Mouse (Mus musculus): Measurements from ENCODE around the gene Pard3. TPM values are rescaled to one million over a fixed set of nuclear protein-coding genes. Genes with fewer than 3 reads are reported as not detected.
A peak's percentile ranks its signal among the peaks of the same experiment; 100 is the strongest.

The Pard3 gene
- total and polyA plus RNA-seq, 2 experiments from 2014 or later = 11.9 to 29.7 TPM

DNA sequence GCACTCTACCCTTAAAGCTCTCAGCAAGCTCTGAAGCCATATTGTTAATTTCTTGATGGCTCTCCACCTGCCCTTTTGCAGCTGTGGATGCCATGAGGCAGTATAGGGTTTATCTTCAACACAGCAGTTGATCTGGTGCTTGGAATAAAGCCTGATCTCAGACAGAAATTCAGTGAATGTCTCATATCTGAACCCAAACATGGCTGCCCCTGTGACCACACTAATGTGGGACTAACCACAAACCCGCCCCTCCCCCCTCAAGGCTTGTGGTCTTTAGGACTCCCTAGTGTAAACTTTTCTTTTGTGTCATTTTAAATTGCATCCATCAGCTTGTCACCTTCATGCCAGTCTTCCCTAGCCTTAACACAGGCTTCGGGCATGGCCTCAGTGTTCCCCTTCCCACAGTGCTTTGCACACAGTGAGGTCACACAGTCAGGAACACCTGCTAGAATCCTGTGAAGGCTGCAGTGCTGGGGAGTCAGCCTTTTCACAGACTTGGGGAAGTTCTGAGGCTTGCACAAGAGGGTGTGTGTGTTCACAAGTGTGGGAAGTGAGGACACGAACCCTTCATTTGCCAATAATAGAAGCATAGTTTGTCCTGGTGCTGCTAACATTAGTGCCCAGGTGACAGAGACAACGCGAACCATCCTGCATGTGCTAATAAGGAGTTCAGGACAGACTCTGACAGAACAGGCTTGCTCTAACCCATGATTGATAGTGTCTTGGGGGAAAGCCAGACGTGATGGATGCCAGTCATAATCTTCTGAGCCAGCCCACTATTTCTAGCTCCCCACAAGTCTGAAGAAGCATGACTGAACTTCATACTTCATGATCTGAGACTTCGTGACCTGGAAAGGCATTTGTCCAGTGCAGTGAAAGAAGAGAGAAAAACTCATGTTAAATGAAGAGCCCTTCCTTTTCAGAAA, 451.4 kb downstream of the Pard3 start:
- TF ChIP-seq CTCF (IDR thresholded peaks at IDR 0.05) = no peak
- WGBS = 85% methylated on average over 7 of the region's 7 CpGs

DNA sequence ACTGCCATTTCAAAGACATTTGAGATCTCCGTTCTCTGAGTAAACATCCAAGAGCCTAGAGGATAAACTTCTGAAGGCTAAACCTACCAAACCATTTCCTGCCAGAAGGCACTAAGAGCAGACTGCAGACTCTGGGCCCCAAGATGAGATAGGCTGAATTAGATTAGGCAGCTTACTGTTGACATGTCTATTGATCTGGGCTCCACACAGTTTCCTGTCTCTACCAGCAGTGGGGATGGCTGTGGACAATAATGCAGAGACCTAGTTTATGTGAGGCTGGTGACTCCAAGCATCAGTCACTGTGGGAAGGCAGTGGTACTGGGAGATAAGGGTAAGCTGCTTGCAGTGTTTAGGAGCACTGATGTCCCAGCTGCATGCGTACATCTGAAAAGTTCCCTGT, 452.4 kb downstream of the Pard3 start:
- 78% methylated on average over 2 of the region's 2 CpGs for WGBS
- Histone ChIP-seq H3K4me2 (ENCODE audit: low read depth, low read length, poor library complexity, severe bottlenecking) (no peak overlapping the region), H3K9ac (replicated peaks; ENCODE audit: low read length, poor library complexity, severe bottlenecking) (no peak overlapping the region), H3K9me3 (ENCODE audit: low read length) (no peaks in the 10 kb centered on the region), H3K36me3 (ENCODE audit: insufficient read depth, low read length) (no peaks in the 10 kb centered on the region), H3K27ac (ENCODE audit: low read depth, low read length) (no peak overlapping the region), H3K4me3 (ENCODE audit: low read depth, low read length) (no peak overlapping the region), H3K4me1 (ENCODE audit: insufficient read depth, low read length) (no peaks in the 10 kb centered on the region), H3K27me3 (ENCODE audit: insufficient read depth, low read length) (no peaks in the 10 kb centered on the region)
- no peak for TF ChIP-seq CTCF (IDR thresholded peaks at IDR 0.05)
- DNase-seq (ENCODE audit: low spot score) (no peak), ATAC-seq (ENCODE audit: low FRiP score) (no peak)

More for the DNA sequence above, 451.4 kb downstream of the Pard3 start:
- Histone ChIP-seq H3K27ac (ENCODE audit: low read depth, low read length) (no peak overlapping the region), H3K4me2 (ENCODE audit: low read depth, low read length, poor library complexity, severe bottlenecking) (no peak overlapping the region), H3K36me3 (ENCODE audit: insufficient read depth, low read length) (no peaks in the 10 kb centered on the region), H3K9me3 (ENCODE audit: low read length) (no peaks in the 10 kb centered on the region), H3K4me1 (ENCODE audit: insufficient read depth, low read length) (no peaks in the 10 kb centered on the region), H3K9ac (replicated peaks; ENCODE audit: low read length, poor library complexity, severe bottlenecking) (no peak overlapping the region), H3K4me3 (ENCODE audit: low read depth, low read length) (no peak overlapping the region), H3K27me3 (ENCODE audit: insufficient read depth, low read length) (no peaks in the 10 kb centered on the region)
- ATAC-seq (ENCODE audit: low FRiP score) (no peak), DNase-seq (ENCODE audit: low spot score) (no peak)

DNA sequence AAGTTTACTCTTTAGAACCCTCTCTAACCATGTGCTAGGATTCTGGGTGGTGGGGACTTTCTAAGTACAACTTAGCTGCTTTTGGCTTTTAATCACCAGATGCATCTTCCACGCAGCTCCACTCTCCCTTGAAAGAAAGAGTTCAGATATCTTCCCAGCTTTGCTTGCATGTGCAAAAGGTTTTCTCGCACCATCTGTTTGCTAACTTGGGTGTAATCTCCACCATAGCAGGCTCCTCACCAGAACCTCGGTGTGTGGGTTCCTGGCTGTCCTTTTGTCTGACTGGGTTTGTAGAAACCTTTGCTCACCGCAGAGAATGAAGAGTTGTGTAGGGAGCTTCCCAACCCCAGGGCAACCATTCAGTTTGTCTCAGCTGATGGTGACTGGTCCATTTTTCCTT, 462.0 kb downstream of the Pard3 start:
- H3K36me3 ChIP-seq (ENCODE audit: insufficient read depth, low read length) = no peaks in the 10 kb centered on the region
- H3K4me1 ChIP-seq (ENCODE audit: insufficient read depth, low read length) = no peaks in the 10 kb centered on the region
- no peak for ATAC-seq (ENCODE audit: low FRiP score)
- WGBS = 90% methylated on average over 4 of the region's 4 CpGs
- no peak overlapping the region for H3K4me3 ChIP-seq (ENCODE audit: low read depth, low read length)
- TF ChIP-seq CTCF (IDR thresholded peaks at IDR 0.05) = no peak
- H3K9me3 ChIP-seq (ENCODE audit: low read length) = no peaks in the 10 kb centered on the region
- H3K4me2 ChIP-seq (ENCODE audit: low read depth, low read length, poor library complexity, severe bottlenecking) = no peak overlapping the region
- H3K27me3 ChIP-seq (ENCODE audit: insufficient read depth, low read length) = no peaks in the 10 kb centered on the region
- DNase-seq (ENCODE audit: low spot score) = no peak
- no peak overlapping the region for H3K27ac ChIP-seq (ENCODE audit: low read depth, low read length)
- H3K9ac ChIP-seq (replicated peaks; ENCODE audit: low read length, poor library complexity, severe bottlenecking) = no peak overlapping the region

DNA sequence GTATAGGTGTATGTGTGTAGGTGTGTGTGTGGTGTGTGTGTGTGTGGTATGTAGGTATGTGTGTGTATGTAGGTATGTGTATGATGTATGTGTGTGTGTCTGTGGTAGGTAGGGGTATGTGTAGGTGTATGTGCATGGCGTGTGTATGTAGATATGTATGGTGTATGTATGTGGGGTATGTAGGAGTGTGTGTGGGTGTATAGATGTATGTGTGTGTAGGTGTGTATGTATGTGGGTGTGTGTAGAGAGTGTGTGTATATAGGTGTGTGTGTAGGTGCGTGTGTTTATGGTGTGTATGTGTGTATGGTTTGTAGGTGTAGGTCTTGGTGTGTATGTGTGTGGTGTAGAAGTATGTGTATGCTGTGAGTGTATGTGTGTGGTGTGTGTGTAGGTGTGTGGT, 464.6 kb downstream of the Pard3 start:
- WGBS = 98% methylated on average over 2 of the region's 2 CpGs
- Histone ChIP-seq H3K27ac (ENCODE audit: low read depth, low read length) (no peak overlapping the region), H3K27me3 (ENCODE audit: insufficient read depth, low read length) (no peaks in the 10 kb centered on the region), H3K4me3 (ENCODE audit: low read depth, low read length) (no peak overlapping the region), H3K9ac (replicated peaks; ENCODE audit: low read length, poor library complexity, severe bottlenecking) (no peak overlapping the region), H3K9me3 (ENCODE audit: low read length) (no peaks in the 10 kb centered on the region), H3K4me2 (ENCODE audit: low read depth, low read length, poor library complexity, severe bottlenecking) (no peak overlapping the region), H3K4me1 (ENCODE audit: insufficient read depth, low read length) (no peaks in the 10 kb centered on the region), H3K36me3 (ENCODE audit: insufficient read depth, low read length) (no peaks in the 10 kb centered on the region)
- TF ChIP-seq CTCF (IDR thresholded peaks at IDR 0.05) = no peak
- no peak for DNase-seq (ENCODE audit: low spot score)
- ATAC-seq (ENCODE audit: low FRiP score) = no peak

DNA sequence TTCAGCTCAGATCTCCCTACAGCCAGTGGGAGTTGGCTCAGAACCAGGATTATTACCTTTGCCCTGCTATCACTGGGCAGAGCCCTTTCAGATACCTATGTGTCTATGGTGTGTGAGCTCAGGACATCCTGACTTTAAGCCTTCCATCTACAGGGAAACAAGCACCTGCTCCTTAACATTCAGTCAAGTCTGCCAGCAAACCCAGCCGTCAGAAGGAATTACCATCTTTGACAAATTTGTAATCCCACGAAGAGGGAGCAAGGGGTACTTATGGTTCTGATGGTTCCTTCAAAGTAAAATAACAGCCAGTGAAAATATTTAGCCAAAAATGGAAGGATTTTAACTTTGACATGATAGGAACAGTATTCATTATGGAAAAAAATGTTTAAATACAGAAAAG, 466.1 kb downstream of the Pard3 start:
- no peaks in the 10 kb centered on the region for H3K36me3 ChIP-seq (ENCODE audit: insufficient read depth, low read length)
- no peak for ATAC-seq (ENCODE audit: low FRiP score)
- H3K4me2 ChIP-seq (ENCODE audit: low read depth, low read length, poor library complexity, severe bottlenecking) = no peak overlapping the region
- WGBS = 74% methylated on average over 2 of the region's 2 CpGs
- H3K9ac ChIP-seq (replicated peaks; ENCODE audit: low read length, poor library complexity, severe bottlenecking) = no peak overlapping the region
- H3K9me3 ChIP-seq (ENCODE audit: low read length) = no peaks in the 10 kb centered on the region
- no peak overlapping the region for H3K27ac ChIP-seq (ENCODE audit: low read depth, low read length)
- no peaks in the 10 kb centered on the region for H3K27me3 ChIP-seq (ENCODE audit: insufficient read depth, low read length)
- H3K4me3 ChIP-seq (ENCODE audit: low read depth, low read length) = no peak overlapping the region
- TF ChIP-seq CTCF (IDR thresholded peaks at IDR 0.05) = no peak
- peaks cover under 1% of the 10 kb centered on the region; the same call in 1 of the 2 replicates for H3K4me1 ChIP-seq (ENCODE audit: insufficient read depth, low read length)
- DNase-seq (ENCODE audit: low spot score) = peak; percentile 29

DNA sequence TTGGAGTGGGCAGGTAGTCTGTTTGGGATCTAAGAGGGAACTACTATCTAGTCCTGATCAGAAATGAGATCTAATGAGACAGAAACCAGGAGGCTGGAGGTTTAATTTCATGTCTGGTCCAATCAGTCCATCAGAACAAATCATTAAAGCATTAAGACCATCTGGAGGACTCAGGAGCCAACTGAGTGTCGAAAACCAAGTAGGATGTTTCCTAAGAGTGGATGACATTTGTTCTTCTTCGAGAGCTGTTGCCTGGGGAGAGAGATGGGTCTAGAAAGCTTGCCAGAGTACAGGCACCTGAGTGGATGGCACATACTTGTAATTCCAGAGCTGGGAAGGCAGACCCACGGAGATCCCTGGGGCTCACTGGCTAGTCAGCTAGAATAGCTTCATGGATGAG, 468.2 kb downstream of the Pard3 start:
- ATAC-seq (ENCODE audit: low FRiP score) (no peak), DNase-seq (ENCODE audit: low spot score) (no peak)
- H3K4me2 ChIP-seq (ENCODE audit: low read depth, low read length, poor library complexity, severe bottlenecking) = no peak overlapping the region
- no peak for TF ChIP-seq CTCF (IDR thresholded peaks at IDR 0.05)
- WGBS = 86% methylated on average over 3 of the region's 3 CpGs
- no peak overlapping the region for H3K27ac ChIP-seq (ENCODE audit: low read depth, low read length)
- H3K9ac ChIP-seq (replicated peaks; ENCODE audit: low read length, poor library complexity, severe bottlenecking) = no peak overlapping the region
- H3K4me3 ChIP-seq (ENCODE audit: low read depth, low read length) = no peak overlapping the region
- no peaks in the 10 kb centered on the region for H3K9me3 ChIP-seq (ENCODE audit: low read length)
- H3K27me3 ChIP-seq (ENCODE audit: insufficient read depth, low read length) = no peaks in the 10 kb centered on the region
- no peaks in the 10 kb centered on the region for H3K36me3 ChIP-seq (ENCODE audit: insufficient read depth, low read length)
- H3K4me1 ChIP-seq (ENCODE audit: insufficient read depth, low read length) = peaks cover 2% of the 10 kb centered on the region; the same call in 1 of the 2 replicates

Measured in midbrain, postnatal 0 days (tissue).